Mouse (Mus musculus) liver, postnatal 0 days (tissue): ENCODE measurements around the gene Arhgap28. TPM values are rescaled to one million over a fixed set of nuclear protein-coding genes. Genes with fewer than 3 reads are reported as not detected.

Source experiments
- ATAC-seq: fragments of 200-750 bp; cut with Nextera tagmentation; 2 replicates; pipeline ENCODE4 v1.8.0; 2017; ENCODE audit warnings: mild to moderate bottlenecking, moderate library complexity
- DNase-seq: peaks from one replicate; pipeline ENCODE4 v3.0.0-alpha.2; 2016
- H3K27ac ChIP-seq: fragments of 300-500 bp; sonication (generic); 2 replicates; pipeline ENCODE4 v1.5.1; 2014; ENCODE audit warnings: antibody characterized with exemption, moderate library complexity, mild to moderate bottlenecking, low read depth
- H3K27me3 ChIP-seq: fragments of 300-500 bp; sonication (generic); 2 replicates; pipeline ENCODE4 v1.6.1; 2014; ENCODE audit warnings: low read length, control low read depth, mixed read lengths; ENCODE audit not compliant: insufficient read depth
- H3K36me3 ChIP-seq: fragments of 300-500 bp; sonication (generic); replicated peaks from 2 replicates; pipeline ENCODE4 v1.6.1; 2014; ENCODE audit warnings: mild to moderate bottlenecking, control low read depth, low read length, moderate library complexity, mixed read lengths; ENCODE audit not compliant: insufficient read depth
- H3K4me1 ChIP-seq: fragments of 300-500 bp; sonication (generic); 2 replicates; pipeline ENCODE4 v1.6.1; 2014; ENCODE audit warnings: antibody characterized with exemption, mild to moderate bottlenecking, control low read depth; ENCODE audit not compliant: insufficient read depth
- H3K4me2 ChIP-seq: fragments of 300-500 bp; sonication (generic); 2 replicates; pipeline ENCODE4 v1.6.1; 2014; ENCODE audit warnings: low read depth, mild to moderate bottlenecking, low read length, moderate library complexity, mixed read lengths
- H3K4me3 ChIP-seq: fragments of 300-500 bp; sonication (generic); 2 replicates; pipeline ENCODE4 v1.5.1; 2014; ENCODE audit warnings: low read depth, low read length
- H3K9ac ChIP-seq: fragments of 300-500 bp; sonication (generic); replicated peaks from 2 replicates; pipeline ENCODE4 v1.6.1; 2014; ENCODE audit warnings: mild to moderate bottlenecking, moderate library complexity
- H3K9me3 ChIP-seq: fragments of 300-500 bp; sonication (generic); 2 replicates; pipeline ENCODE4 v1.6.1; 2016; ENCODE audit warnings: mild to moderate bottlenecking, control low read depth, low read length, mixed read lengths
- CTCF ChIP-seq: sonication (generic); IDR thresholded peaks from 2 replicates; pipeline ENCODE4 v1.5.1; 2016; ENCODE audit warnings: antibody characterized with exemption, low read depth
- EP300 ChIP-seq: IDR thresholded peaks from 2 replicates; pipeline ENCODE4 v1.6.1; 2016; ENCODE audit warnings: antibody characterized with exemption, low read depth, mild to moderate bottlenecking
- WGBS: fragments of 180-500 bp; shearing (Covaris S2); extraction: QIAGEN DNeasy Blood & Tissue Kit; methylation state at CpG from one replicate; pipeline ENCODE4 v1.1.7; 2014; ENCODE audit not compliant: insufficient replicate concordance; 5-methylcytosine and 5-hydroxymethylcytosine counted together
- polyA plus RNA-seq: library from polyadenylated mRNA; unstranded; fragments of >200 nt; fragmentation: Nextera tagmentation; extraction: Ambion mirVana; gene quantifications from 2 replicates; pipeline ENCODE4 v1.2.1, GENCODE M21; 2015

The Arhgap28 gene
- polyA plus RNA-seq, 1 experiment from 2014 or later = 0.48 TPM

DNA sequence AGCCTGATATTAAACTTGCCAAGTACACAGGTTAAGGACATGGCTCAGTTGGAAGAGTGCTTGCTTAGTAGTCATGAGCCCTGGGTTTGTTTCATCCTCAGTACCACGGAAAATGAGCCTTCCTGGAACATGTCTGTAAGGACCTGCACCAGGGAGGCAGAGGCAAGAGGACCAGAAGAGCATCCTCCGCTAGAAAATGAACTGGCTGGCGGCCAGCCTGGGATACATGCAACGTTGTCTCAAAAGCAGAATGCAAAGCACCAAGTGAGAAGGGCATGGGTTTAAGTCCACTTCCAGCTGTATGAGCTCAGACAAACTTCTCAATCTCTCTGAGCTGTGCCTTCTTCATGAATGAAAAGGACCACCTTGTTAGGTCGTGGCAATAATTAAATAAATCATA lies 49.0 kb downstream of the Arhgap28 start:
- DNase-seq (no peak), ATAC-seq (no peak)
- no peak overlapping the region for H3K27ac ChIP-seq
- H3K9ac ChIP-seq = no peak overlapping the region
- H3K27me3 ChIP-seq = no peaks in the 10 kb centered on the region
- H3K4me2 ChIP-seq = no peak overlapping the region
- H3K36me3 ChIP-seq = no peaks in the 10 kb centered on the region
- TF ChIP-seq CTCF = no peak
- TF ChIP-seq EP300 = no peak
- 79% methylated on average over 5 of the region's 5 CpGs for WGBS
- no peaks in the 10 kb centered on the region for H3K9me3 ChIP-seq
- H3K4me3 ChIP-seq = no peak overlapping the region
- H3K4me1 ChIP-seq = no peaks in the 10 kb centered on the region

DNA sequence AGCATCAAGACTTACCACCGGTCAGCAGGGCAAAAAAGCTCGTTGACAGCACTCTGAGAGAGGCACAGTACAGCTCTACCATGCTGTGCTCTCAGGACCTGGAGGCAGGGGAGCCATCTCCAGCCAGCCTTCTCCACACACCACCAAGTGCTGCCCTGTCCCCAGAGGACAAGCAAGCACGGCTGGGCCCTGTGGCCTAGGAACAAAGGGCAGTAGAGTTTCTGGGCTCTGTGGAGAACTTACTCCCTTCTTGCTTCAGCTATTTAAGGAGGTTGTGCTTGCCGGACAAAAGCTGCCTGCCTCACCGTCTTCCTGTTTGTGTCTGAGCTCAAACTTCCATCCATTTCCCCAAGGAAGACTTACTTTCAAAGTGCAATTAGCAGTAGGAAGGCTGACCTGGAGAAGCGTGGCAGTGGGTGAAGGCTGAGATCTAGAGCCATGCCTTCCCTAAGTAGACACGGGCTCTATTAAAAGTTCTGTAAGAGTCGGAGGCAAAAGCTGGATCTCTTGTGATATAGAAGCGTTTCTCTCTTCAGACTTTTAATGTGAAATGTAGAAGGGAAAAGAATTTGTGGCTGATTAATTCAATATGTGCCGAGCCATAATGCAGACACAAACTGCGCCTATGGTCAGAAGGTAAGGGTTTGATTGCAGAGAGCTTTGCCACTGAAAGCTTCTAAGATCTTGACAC lies 53.3 kb downstream of the Arhgap28 start:
- no peak overlapping the region for H3K4me3 ChIP-seq
- ATAC-seq (no peak), DNase-seq (no peak)
- no peaks in the 10 kb centered on the region for H3K9me3 ChIP-seq
- TF ChIP-seq EP300 (no peak), CTCF (no peak)
- H3K4me1 ChIP-seq = no peaks in the 10 kb centered on the region
- H3K9ac ChIP-seq = no peak overlapping the region
- H3K36me3 ChIP-seq = no peaks in the 10 kb centered on the region
- no peaks in the 10 kb centered on the region for H3K27me3 ChIP-seq
- no peak overlapping the region for H3K4me2 ChIP-seq
- 51% methylated on average over 11 of the region's 11 CpGs for WGBS
- no peak overlapping the region for H3K27ac ChIP-seq

DNA sequence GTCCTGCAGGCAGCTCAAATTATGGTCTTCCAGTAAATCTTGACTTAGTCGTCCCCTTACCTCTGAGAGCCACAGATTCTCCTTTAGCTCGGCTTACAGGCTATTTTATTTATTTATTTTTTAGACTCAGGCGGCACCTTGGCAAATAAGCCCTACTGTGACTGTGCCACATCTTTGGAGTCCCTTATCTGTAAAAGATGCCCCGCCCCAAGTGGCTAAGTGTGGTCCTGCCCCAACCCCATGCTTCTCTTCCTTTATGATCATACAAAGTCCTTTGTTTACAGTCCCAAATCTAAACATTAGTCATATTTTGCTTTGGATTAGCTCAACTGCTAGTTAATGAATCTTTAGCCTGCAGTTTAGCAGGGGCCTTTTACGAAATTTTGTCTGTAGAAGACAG lies 55.3 kb downstream of the Arhgap28 start:
- no peak for TF ChIP-seq CTCF
- TF ChIP-seq EP300 = no peak
- Histone ChIP-seq H3K27me3 (no peaks in the 10 kb centered on the region), H3K9ac (no peak overlapping the region), H3K27ac (no peak overlapping the region), H3K4me1 (no peaks in the 10 kb centered on the region), H3K4me2 (no peak overlapping the region), H3K9me3 (no peaks in the 10 kb centered on the region), H3K4me3 (no peak overlapping the region), H3K36me3 (no peaks in the 10 kb centered on the region)
- 59% methylated on average over 5 of the region's 5 CpGs for WGBS
- DNase-seq (no peak), ATAC-seq (no peak)

GRCm38 (mm10) chr17:67945453-67945852 lies 58.5 kb downstream of the Arhgap28 start:
- WGBS = 55% methylated on average over 7 of the region's 7 CpGs
- H3K9ac ChIP-seq = no peak overlapping the region
- TF ChIP-seq CTCF (no peak), EP300 (no peak)
- H3K4me2 ChIP-seq = no peak overlapping the region
- DNase-seq = no peak
- H3K36me3 ChIP-seq = no peaks in the 10 kb centered on the region
- no peak overlapping the region for H3K4me3 ChIP-seq
- H3K27ac ChIP-seq = no peak overlapping the region
- H3K4me1 ChIP-seq = no peaks in the 10 kb centered on the region
- no peaks in the 10 kb centered on the region for H3K9me3 ChIP-seq
- no peaks in the 10 kb centered on the region for H3K27me3 ChIP-seq
- no peak for ATAC-seq

DNA sequence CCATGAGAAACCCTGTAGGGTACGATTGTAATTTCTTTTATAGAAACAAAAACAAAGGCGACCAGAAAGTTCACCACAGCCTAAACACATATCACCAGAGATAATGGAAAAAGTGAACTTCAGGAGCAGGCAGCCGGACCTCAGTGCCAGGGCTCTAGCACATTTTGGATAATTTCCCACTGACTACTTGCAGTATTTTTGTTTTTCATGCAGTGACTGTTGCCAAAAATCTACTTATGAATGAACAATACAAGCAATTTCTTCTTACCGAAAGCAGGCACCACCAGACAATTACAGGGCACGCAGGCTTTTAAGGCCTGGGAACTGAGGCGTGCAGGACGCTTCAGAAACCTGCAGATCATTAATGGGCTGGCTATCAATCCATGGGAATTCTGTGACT lies 59.7 kb downstream of the Arhgap28 start:
- Histone ChIP-seq H3K36me3 (no peaks in the 10 kb centered on the region), H3K27me3 (no peaks in the 10 kb centered on the region), H3K9ac (no peak overlapping the region), H3K4me1 (no peaks in the 10 kb centered on the region), H3K4me2 (no peak overlapping the region), H3K4me3 (no peak overlapping the region), H3K9me3 (no peaks in the 10 kb centered on the region), H3K27ac (no peak overlapping the region)
- ATAC-seq (no peak), DNase-seq (no peak)
- 80% methylated on average over 7 of the region's 7 CpGs for WGBS
- TF ChIP-seq CTCF (no peak), EP300 (no peak)

- WGBS = 86% methylated on average over 6 of the region's 6 CpGs
- no peak for DNase-seq
- Histone ChIP-seq H3K9ac (no peak overlapping the region), H3K27ac (no peak overlapping the region), H3K27me3 (no peaks in the 10 kb centered on the region), H3K36me3 (no peaks in the 10 kb centered on the region), H3K4me3 (no peak overlapping the region), H3K4me2 (no peak overlapping the region), H3K9me3 (no peaks in the 10 kb centered on the region), H3K4me1 (no peaks in the 10 kb centered on the region)
- ATAC-seq = no peak
- TF ChIP-seq EP300 (no peak), CTCF (no peak)
Observed at GRCm38 (mm10) chr17:67941026-67941425, 62.9 kb downstream of the Arhgap28 start.

- DNase-seq (no peak), ATAC-seq (no peak)
- Histone ChIP-seq H3K36me3 (no peaks in the 10 kb centered on the region), H3K27me3 (no peaks in the 10 kb centered on the region), H3K9ac (no peak overlapping the region), H3K4me1 (no peaks in the 10 kb centered on the region), H3K9me3 (no peaks in the 10 kb centered on the region), H3K27ac (no peak overlapping the region), H3K4me2 (no peak overlapping the region), H3K4me3 (no peak overlapping the region)
- WGBS = 83% methylated on average over 3 of the region's 3 CpGs
- TF ChIP-seq CTCF = no peak
- no peak for TF ChIP-seq EP300
Observed at GRCm38 (mm10) chr17:67937050-67937449, 66.9 kb downstream of the Arhgap28 start.
